Mouse (Mus musculus): ENCODE measurements around the gene Crnn. TPM values are rescaled to one million over a fixed set of nuclear protein-coding genes. Genes with fewer than 3 reads are reported as not detected.

Gene Crnn
- polyA plus RNA-seq (2015; fragmentation: Nextera tagmentation; extraction: Ambion mirVana): 0.24 and 0.48 TPM in 2 replicates

- DNase-seq (ENCODE audit: low spot score): no peak
These were observed at the start of gene Crnn for GRCm38 (mm10) chr3:93144510-93145051. Gene Crnn, plus strand, starts transcription at chr3:93144787.

- no peak for DNase-seq (ENCODE audit: low spot score)
These were observed 48.1 kb upstream of the Crnn start for GRCm38 (mm10) chr3:93096447-93096846.

- no peak for DNase-seq (ENCODE audit: low spot score)
These were observed 32.9 kb upstream of the Crnn start for GRCm38 (mm10) chr3:93111668-93112067.

- peak; percentile 3 for DNase-seq (ENCODE audit: low spot score)
These were observed 30.1 kb upstream of the Crnn start for GRCm38 (mm10) chr3:93114481-93114880.

GRCm38 (mm10) chr3:93119101-93119500 is 25.5 kb upstream of the Crnn start:
- no peak for DNase-seq (ENCODE audit: low spot score)

GRCm38 (mm10) chr3:93128052-93128451 is 16.5 kb upstream of the Crnn start:
- no peak for DNase-seq (ENCODE audit: low spot score)

GRCm38 (mm10) chr3:93129076-93129475 is 15.5 kb upstream of the Crnn start:
- no peak for DNase-seq (ENCODE audit: low spot score)

GRCm38 (mm10) chr3:93130460-93130859 is 14.1 kb upstream of the Crnn start:
- peak; percentile 15 for DNase-seq (ENCODE audit: low spot score)

GRCm38 (mm10) chr3:93162502-93162901 is 17.9 kb downstream of the Crnn start:
- no peak for DNase-seq (ENCODE audit: low spot score)

GRCm38 (mm10) chr3:93162996-93163592 is 18.5 kb downstream of the Crnn start:
- DNase-seq (ENCODE audit: low spot score): no peak

GRCm38 (mm10) chr3:93180856-93181255 is 36.3 kb downstream of the Crnn start:
- no peak for DNase-seq (ENCODE audit: low spot score)

GRCm38 (mm10) chr3:93196978-93197377 is 52.4 kb downstream of the Crnn start, which contains the start of gene Flg2:
Gene Flg2, plus strand, starts transcription at chr3:93197278.
- no peak for DNase-seq (ENCODE audit: low spot score)

Other genes starting within 250 kb of the Crnn start
- 0.42 TPM in 1 of 2 replicates, not detected in the other for gene Lce3a, start 218.6 kb upstream of the Crnn start, polyA plus RNA-seq (2015; fragmentation: Nextera tagmentation; extraction: Ambion mirVana)
- 1.8 and 2.0 TPM in 2 replicates for gene Lce3b, start 211.8 kb upstream of the Crnn start, polyA plus RNA-seq (2015; fragmentation: Nextera tagmentation; extraction: Ambion mirVana)
- gene Lce3c, start 200.3 kb upstream of the Crnn start, polyA plus RNA-seq (2015; fragmentation: Nextera tagmentation; extraction: Ambion mirVana): 0.66 and 1.4 TPM in 2 replicates
- gene Lce3d, start 187.4 kb upstream of the Crnn start, polyA plus RNA-seq (2015; fragmentation: Nextera tagmentation; extraction: Ambion mirVana): 0.57 and 0.59 TPM in 2 replicates
- gene Lce3e, start 177.7 kb upstream of the Crnn start, polyA plus RNA-seq (2015; fragmentation: Nextera tagmentation; extraction: Ambion mirVana): 0.77 and 0.79 TPM in 2 replicates
- gene Lce3f, start 152.6 kb upstream of the Crnn start, polyA plus RNA-seq (2015; fragmentation: Nextera tagmentation; extraction: Ambion mirVana): 0.46 TPM in 1 of 2 replicates, not detected in the other
- 3.1 and 3.9 TPM in 2 replicates for gene Crct1, start 129.1 kb upstream of the Crnn start, polyA plus RNA-seq (2015; fragmentation: Nextera tagmentation; extraction: Ambion mirVana)
- gene Lce1m, start 125.7 kb upstream of the Crnn start, polyA plus RNA-seq (2015; fragmentation: Nextera tagmentation; extraction: Ambion mirVana): 0.59 and 1.0 TPM in 2 replicates
- 0.12 and 0.17 TPM in 2 replicates for gene Gm4858, start 76.0 kb upstream of the Crnn start, polyA plus RNA-seq (2015; fragmentation: Nextera tagmentation; extraction: Ambion mirVana)
- 0.01 TPM in 1 of 2 replicates, not detected in the other for gene Flg2, start 52.5 kb downstream of the Crnn start, polyA plus RNA-seq (2015; fragmentation: Nextera tagmentation; extraction: Ambion mirVana)
- 0.58 and 0.70 TPM in 2 replicates for gene Flg, start 128.7 kb downstream of the Crnn start, polyA plus RNA-seq (2015; fragmentation: Nextera tagmentation; extraction: Ambion mirVana)
- gene Hrnr, start 175.0 kb downstream of the Crnn start, polyA plus RNA-seq (2015; fragmentation: Nextera tagmentation; extraction: Ambion mirVana): 0.05 TPM in 2 replicates
- gene Rptn, start 248.9 kb downstream of the Crnn start, polyA plus RNA-seq (2015; fragmentation: Nextera tagmentation; extraction: Ambion mirVana): 0.53 and 0.54 TPM in 2 replicates